Mouse (Mus musculus): ENCODE measurements around the gene Lat2.

Lat2 gene

DNA sequence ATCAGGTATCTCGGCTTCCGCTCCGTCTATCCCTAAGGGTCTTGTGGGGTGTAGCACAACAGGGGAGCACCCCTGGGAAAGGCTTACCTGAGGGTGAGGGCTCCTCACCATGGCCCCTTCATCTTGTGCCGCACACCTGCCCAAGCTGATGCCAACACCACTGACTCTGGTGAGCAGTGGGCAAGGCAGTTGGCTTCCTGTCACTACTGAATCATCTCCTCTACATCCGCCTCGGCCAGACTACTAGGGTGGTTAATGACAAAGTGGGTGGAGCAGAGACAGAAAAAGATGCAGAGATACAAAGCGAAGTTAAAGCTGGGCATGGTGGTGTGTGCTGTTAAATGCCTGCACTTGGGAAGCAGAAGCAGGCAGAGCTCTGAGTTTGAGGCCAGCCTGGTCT lies at the start of gene Lat2:
Lat2 (minus strand) TSS at position 224 of the 400 bp plus-strand sequence.
- WGBS: 59% methylated on average over 7 of the region's 7 CpGs

DNA sequence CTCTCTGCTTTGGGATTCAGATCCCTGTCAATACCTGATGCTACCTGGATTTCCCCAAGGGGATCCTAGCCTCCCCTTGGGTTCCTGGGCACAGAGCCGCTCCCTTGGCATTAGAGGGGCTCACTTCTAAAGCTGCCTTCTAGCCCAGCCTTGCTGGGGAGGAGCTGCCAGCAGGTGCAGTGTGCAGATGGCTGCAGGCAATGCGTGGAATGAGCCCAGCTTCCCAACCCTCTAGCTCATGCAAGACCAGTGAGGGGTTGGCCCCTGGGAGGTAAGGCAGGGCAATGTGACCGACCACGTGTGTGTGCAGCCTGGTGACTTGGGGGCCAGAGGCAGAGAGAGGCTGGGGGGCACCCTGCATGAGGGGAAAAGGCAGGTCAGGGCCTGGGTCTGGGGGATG lies 41.9 kb upstream of the Lat2 start:
- WGBS: 79% methylated on average over 4 of the region's 4 CpGs

DNA sequence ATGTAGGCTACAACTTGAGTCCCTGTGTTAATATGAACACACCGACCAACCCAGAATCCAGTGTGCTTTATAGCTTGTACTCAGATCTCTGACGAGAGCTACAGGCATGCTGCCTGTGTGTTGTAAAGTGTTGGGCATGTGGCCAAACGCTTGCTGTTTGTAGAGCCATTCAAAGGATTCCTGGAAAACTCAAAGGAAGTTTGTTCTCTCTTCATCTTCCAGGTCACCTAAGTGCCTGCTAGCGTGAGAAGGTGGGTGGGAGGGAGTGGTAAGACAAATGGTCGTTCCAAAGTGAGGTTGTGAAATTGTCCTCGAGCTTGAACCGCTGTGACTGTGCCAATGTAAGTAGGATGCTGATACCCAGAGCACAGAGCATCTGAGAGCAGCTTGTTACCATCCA lies 37.2 kb upstream of the Lat2 start:
- 14% methylated on average over 7 of the region's 7 CpGs for WGBS

DNA sequence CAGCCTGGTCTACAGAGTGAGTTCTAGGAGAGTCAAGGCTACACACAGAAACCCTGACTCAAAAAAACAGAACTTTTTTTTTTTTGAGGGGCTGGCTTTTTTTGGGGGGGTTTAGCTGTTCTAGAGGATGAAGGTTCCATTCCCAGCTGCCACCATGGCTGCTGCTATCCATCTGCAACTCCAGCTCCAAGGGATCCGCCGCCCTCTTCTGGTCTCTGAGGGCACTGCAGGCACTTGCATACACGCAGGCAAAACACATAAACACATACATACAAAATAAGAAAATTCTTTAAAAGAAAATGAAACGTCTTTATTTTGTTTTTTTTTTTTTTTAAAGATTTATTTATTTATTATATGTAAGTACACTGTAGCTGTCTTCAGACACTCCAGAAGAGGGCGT lies 36.1 kb upstream of the Lat2 start:
- WGBS: 46% methylated on average over 5 of the region's 5 CpGs

DNA sequence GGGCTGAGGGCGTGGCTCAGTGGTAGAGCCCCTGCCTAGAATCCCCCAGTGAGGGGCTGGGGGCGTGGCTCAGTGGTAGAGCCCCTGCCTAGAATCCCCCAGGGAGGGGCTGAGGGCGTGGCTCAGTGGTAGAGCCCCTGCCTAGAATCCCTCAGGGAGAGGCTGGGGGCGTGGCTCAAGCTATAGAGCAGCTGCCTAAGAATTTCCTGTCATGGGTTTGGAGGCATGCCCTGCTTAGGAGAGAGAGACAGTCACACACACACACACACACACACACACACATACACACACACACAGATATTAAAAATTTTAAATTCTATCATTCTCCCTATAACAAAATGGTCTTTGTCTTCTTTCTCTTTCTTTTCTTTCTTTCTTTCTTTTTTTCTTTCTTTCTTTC lies 34.2 kb upstream of the Lat2 start:
- WGBS: 74% methylated on average over 4 of the region's 4 CpGs

DNA sequence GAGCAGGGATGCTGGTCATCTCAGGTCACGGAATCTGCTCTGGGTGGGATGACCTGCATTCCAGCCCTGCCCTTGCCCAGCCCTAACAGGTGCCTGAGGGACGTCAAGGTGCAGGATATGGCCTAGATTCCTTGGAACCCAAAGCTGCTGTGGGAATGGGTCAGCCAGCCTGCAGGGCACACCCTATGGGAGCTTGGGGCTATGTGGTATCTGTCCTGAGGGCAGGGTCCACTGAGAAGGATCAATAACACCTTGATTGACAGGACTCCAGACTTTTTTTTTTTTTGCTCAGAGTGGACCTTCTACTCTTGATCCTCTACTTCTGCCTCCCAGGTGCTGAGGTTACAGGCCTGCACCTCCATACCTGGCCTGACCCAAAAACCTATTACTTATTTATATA lies 32.6 kb upstream of the Lat2 start:
- WGBS: 90% methylated on average over 2 of the region's 2 CpGs

DNA sequence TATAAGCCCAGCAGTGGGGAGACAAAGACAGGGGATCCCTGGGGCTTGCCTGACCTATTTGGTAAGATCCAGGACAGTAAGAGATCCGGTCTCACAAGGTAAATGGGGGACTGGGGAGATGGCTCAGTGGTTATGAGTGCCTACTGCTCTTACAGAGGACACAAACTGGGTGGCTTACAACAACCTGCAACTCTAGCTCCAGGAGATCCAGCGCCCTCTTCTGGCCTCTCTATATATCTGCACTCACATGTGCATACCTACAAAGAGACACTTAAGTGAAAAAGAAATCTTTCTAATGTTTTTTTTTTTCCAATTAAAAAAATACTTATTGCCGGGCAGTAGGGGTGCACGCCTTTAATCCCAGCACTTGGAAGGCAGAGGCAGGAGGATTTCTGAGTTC lies 31.6 kb upstream of the Lat2 start:
- WGBS: 75% methylated on average over 4 of the region's 4 CpGs

DNA sequence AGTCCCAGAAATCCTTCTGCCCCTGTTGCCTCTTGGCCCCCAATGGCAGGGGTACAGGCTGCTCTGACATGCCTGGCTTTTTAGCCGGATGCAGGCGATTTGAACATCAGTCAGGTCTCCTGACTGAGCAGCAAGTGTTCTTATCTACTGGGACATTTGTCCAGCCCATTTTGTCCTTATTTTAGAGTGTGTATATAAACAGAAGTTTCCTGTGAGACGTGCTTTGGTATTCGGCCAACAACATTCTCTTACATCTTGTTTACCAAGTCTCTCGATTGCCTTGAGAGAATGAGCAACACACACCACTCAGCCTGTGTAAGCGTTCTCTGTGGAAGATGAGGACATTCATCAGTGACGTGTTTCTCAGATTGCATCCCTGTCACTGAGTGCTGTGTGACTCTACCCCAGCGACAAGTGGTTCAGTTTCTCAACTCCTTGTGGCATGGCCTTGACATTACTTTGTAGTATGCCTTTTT lies 29.9 kb upstream of the Lat2 start:
- 50% methylated on average over 8 of the region's 8 CpGs for WGBS

DNA sequence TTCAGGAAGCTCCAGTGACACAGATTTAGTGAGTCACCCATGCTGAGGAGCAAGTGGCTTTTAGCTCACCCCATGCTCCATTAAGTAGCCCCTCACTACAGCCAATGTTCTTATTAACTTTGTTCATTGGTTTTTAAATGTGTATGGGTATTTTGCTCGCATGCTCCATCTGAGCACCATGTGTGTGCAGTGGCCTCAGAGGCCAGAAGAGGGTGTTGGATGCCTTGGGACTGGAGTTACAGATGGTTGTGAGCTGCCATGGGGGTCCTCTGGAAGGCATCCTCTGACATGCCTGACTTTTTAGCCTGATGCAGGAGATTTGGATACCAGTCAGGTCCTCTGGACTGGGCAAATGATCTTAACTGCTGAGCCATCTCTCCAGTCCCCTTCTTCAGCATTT lies 29.3 kb upstream of the Lat2 start:
- WGBS: 97% methylated on average over 1 of the region's 1 CpGs

DNA sequence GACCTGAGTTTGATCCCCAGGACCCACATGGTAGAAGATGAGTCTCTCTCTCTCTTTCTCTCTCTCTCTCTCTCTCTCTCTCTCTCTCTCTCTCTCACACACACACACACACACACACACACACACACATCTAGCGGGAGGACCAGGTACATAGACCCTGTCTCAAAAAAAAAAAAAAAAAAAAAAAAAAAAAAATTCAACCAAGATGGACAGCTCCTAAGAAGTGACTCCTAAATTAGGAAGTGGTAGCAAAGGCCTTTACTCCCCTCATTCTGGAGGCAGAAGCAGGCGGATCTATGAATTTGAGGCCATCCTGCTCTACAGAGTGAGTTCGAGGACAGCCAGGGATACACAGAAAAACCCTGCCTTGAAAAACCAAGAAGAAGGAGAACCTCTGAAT lies 25.5 kb upstream of the Lat2 start:
- whole genome bisulfite sequencing: 82% methylated on average over 3 of the region's 3 CpGs

DNA sequence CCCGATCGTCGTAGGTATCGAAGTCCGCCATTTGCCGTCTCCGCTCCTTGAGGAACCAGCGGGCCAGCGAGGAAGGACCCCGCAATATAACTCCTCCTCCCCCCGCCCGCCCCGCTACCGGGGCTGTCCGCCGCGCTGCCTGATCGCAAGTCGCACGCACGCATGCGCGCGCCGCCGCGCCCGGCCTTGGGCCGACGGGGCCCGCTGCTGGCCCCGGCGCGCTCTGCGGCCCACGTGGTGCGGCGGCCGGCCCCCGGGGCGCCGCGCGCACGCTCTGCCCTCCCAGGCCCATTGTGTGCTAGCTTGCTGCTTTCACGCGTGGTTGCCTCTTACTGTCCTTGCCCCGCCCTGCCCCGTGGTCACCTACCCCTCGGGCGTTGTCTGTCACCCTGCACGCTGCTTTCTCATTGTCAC lies 24.5 kb upstream of the Lat2 start, which contains the start of gene Eif4h:
Eif4h (minus strand) TSS at position 222 of the 414 bp plus-strand sequence.
- under 1% methylated on average over 51 of the region's 52 CpGs for WGBS

DNA sequence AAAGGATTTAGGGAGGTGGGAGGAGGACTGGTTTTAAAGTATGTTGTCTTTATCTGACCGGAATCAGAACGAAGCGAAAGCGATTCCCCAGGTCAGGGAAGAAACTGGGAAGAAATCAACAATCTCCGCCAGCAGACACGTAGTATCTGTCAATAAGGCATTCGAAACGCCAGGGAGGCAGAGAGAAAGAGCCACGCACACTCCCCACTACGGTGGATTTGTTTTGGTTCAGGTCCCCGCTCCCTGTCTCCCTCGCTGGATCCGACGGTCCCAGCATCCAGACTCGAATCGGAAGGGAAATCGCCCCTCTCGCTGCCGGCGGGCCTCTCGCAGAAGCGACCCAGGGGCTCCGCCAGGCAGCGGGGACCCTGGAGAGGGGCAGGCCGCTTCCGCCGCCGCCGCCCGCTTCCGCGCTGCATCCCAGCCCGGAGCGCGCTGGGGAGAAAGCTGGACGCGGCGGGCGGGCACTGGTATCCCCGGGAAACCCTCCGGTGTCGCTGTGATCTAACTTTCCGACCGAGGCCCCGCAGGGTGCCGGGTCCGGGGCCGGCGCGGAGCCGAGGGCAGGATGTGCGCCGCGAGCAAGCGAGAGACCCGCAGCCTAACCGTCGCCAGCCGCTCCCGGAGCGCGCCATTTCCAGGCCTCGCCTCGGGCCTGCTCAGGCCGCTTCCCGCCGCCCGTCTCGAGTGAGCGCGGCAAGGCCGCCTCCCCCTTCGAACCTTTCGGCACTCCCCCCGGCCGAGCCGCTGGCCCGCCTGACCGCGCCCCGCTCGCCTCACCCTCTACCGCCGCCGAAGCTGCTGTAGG lies 23.8 kb upstream of the Lat2 start:
- WGBS: under 1% methylated on average over 85 of the region's 85 CpGs

DNA sequence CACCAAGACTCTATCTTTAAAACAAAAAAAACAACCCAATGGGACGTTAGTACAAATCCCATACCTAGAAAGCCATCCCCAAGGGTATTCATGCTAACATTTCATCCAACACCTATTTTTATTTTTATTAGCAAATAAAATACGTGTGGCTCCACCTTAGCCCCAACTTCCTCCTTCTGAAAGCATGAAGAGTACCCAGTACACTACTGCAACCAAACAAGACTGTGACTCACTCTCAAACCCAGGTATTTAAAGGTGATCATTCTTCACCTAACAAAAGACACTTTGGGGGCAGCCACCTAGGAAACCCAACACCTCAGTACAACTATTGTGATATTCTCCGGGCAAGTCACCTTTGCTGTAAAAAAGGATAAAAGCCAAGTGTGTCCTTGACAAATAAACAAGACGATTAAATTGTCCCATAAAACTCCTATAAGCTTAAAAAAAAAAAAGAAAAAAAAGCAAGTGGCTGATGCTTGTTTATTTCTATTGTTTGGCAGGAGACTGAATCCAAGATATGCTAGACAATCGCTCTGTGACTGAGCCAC lies 23.1 kb upstream of the Lat2 start:
- 12% methylated on average over 5 of the region's 5 CpGs for WGBS

DNA sequence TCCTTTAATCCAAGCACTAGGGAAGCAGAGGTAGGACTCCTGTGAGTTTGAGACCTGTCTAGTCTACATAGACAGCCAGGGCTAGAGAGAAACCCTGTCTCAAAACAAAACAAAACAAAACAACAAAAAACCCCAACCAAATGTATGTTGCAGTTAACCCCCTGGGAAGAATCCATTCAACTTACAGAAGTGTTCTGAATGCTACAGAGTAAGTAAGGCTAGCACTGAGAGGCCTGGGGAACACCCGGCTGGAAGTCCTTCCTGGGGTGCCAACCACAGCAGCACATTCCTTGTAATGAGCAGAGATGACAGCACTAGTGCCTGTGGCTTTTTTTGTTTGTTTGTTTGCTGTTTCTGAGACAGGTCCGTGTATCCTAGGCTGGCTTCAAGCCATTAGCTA lies 18.0 kb upstream of the Lat2 start:
- WGBS: 32% methylated on average over 2 of the region's 2 CpGs

DNA sequence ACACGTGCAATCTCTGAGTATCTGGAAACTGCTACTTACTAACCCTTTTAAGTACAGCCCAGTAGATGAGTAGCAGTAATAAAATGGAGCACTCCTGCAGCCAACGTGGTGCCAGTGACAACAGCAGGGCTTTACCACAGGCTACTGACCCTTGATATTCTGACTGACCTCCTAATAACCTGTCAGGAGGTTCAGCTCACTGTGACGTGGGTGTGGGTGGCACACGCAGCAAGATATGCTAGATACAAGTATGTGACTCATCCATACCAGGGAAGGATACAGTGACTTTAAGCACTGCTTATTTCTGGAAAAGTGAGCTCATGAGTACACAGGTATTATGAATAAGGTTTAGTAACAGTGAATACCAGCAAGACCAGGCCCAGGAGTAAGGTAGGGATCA lies 14.7 kb upstream of the Lat2 start:
- WGBS: 54% methylated on average over 4 of the region's 4 CpGs

DNA sequence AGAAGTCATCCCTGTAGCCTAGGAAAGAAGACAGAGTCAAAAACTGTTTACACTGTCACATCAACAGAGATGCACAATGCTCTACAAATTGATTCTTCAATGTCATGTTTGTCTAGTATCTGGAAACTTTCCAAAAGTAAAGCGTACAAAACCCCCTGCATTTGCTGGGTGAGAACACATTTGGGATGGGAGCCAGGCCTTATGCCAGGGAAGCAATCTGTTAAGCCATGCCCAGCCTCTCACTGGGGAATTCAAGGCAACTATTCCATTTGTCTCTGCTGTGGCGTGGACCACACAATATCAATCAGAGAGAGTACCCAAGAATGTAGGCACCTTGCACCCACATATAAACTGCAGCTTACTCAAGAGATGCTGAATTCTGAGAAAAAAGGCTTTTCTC lies 7.2 kb upstream of the Lat2 start:
- 34% methylated on average over 2 of the region's 2 CpGs for WGBS

DNA sequence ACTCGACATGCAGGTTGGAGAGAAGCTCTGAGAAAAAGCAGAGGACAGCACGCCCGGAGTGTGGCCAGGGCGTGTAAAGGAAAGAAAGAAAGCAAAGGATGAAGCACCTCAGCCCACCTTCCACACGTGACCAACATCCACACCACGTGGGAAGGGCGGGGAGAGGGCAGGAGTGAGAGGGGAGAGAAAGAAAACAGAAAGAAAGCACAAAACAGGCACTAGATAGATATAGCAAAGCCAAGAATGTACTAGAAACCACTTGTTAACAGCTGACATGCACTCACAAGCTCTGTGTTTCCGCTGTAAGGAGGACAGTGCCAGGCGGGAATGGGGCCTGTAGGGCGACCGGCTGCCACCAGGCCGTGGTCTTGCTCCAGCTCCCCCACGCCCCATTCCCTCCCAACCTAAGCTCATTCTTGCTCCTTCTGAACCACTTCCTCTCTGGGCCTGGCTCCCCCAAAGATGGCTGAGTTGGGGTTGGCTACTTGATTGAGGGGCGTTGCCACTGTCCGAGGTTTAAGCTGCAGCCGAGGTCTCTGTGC lies 6.3 kb upstream of the Lat2 start:
- 77% methylated on average over 16 of the region's 16 CpGs for WGBS

DNA sequence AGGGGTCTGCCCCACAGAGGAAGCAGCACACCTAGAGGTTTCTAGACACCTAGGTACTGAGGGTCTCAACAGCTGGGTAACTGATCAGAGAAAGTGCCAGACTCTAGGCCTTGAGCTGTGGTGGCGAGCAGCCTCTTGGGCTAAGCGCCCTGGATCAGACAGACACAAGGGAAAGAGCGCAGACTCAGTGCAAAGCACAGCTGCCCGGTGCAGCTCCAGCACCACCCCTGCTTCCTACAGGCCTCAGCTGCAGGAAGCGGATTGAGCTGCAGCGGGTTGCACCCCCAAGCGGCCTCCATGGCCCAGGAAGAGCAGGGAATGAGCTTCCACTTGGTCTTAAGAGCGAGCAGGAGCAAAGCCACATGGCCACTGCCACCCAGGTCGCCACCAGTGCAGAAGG lies 5.6 kb upstream of the Lat2 start:
- WGBS: 83% methylated on average over 9 of the region's 9 CpGs

DNA sequence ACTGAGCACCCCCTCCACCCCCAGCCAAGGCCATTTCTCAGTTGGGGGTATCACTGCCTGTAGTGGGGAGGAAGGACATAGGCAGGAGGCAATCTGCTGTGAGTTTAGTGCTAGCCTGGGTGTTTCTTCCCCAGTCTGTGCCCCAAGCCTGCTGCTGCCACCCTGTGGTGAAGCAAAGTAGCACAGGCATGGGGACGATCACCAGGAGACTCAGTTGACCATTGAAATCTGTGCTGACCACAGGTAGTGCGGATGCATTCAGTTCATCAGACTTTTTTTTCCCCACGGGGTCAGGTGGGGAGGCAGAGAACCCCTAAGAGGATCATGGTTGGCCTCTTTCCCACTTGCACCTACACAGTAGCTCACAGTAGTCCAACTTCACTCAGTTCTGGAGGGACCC lies 2.2 kb upstream of the Lat2 start:
- 52% methylated on average over 3 of the region's 3 CpGs for WGBS

DNA sequence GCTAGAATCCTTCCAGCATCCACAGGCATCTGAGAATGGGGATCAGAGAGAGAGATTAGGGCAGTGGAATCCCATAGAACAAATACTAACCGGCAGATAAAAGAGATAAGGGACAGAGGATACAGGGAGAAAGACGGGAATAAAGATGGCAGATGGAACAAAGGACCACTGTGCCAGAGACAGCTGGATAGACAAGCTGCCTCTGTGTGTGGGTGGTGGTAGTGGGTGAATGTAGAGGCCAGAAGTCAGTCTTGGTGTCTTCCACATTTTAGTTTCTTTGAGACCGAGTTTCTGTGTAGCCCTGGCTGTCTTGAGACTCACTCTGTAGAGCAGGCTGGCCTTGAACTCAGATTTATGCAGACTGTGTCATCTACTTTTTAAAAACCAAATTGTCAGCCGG lies 955 bp upstream of the Lat2 start:
- 45% methylated on average over 4 of the region's 4 CpGs for WGBS

DNA sequence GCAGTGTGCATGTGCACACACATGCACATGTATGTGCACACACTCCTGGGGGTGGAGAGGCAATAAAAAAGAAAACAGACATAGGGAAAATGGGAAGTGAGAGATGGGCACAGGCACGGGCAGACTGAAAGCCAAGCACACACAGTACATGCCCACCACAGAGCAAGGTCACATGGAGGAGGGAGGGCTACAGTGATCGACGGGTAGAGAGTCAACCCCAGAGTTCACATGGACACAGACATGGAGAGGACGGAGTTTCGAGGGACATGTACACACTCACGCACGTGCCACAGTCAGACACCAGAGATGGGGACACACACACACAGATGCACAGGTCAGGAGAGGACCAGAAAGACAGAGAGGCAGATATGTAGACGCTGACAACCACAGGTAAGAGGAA lies 555 bp upstream of the Lat2 start:
- WGBS: 71% methylated on average over 8 of the region's 8 CpGs

DNA sequence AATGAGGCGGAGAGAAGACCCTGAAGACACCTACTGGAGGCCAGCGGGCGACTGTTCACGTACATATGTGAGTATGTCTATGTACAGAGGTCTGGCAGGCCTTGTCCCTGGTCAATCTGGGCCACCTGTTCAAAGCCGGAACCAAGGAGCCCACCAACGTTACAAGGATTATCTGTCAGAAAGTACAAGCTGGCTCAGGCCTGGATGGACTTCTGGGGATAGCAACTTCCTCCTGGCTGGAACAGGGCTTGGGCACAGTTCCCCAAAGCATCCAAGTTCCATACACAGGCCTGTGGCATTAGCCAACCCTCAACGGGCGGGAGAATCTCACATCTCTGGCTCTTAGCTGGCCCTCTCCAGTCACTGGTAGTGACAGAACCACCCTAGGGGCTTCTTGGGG lies 529 bp downstream of the Lat2 start:
- WGBS: 82% methylated on average over 8 of the region's 8 CpGs

DNA sequence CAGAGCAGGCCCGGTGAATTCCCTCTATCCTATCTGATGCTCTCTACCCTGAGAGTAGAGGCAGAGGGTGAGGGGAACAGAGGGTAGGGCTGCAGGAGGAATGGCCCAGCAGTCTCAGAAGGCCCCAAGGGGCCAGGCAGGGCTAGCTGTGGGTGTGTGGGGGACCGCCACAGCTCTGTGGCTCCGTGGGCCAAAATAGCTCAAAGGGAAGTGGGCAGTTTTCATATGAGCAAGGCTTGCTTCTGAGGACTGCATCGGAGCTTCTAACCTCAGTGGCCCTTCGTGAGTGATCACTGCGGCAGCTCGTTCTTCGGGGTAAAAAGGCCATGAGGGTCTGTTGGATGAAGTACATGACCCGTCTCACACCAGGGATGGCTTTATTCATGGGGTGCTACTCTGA lies 1.1 kb downstream of the Lat2 start:
- 68% methylated on average over 9 of the region's 9 CpGs for WGBS
